Mouse (Mus musculus) limb, embryonic 13.5 days (tissue): Measurements from ENCODE around the gene D17H6S53E. TPM values are rescaled to one million over a fixed set of nuclear protein-coding genes. Genes with fewer than 3 reads are reported as not detected.
"Not testable (repeated sequence)": the region's sequence is repeated elsewhere in the genome, so short reads cannot be mapped to it uniquely, and the experiment has no call there.

Source experiments
- ATAC-seq: fragments of 200-750 bp; cut with Nextera tagmentation; 2 replicates; pipeline ENCODE4 v1.8.0; 2017; ENCODE audit warnings: low read depth, moderate number of reproducible peaks, moderate TSS enrichment; ENCODE audit not compliant: low FRiP score
- H3K27ac ChIP-seq: fragments of 300-500 bp; sonication (generic); 2 replicates; pipeline ENCODE4 v1.5.1; 2015; ENCODE audit warnings: inconsistent platforms, mild to moderate bottlenecking, moderate library complexity
- H3K27me3 ChIP-seq: fragments of 300-500 bp; sonication (generic); 2 replicates; pipeline ENCODE4 v1.6.1; 2015; ENCODE audit warnings: mild to moderate bottlenecking, inconsistent platforms
- H3K36me3 ChIP-seq: fragments of 300-500 bp; sonication (generic); 2 replicates; pipeline ENCODE4 v1.6.1; 2015; ENCODE audit warnings: inconsistent platforms, mild to moderate bottlenecking, moderate library complexity
- H3K4me1 ChIP-seq: fragments of 300-500 bp; sonication (generic); 2 replicates; pipeline ENCODE4 v1.6.1; 2015; ENCODE audit warnings: inconsistent platforms
- H3K4me2 ChIP-seq: fragments of 300-500 bp; sonication (generic); replicated peaks from 2 replicates; pipeline ENCODE4 v1.6.1; 2015; ENCODE audit warnings: inconsistent platforms, mild to moderate bottlenecking, moderate library complexity
- H3K4me3 ChIP-seq: fragments of 300-500 bp; sonication (generic); 2 replicates; pipeline ENCODE4 v1.5.1; 2015; ENCODE audit warnings: moderate library complexity, mild to moderate bottlenecking, inconsistent platforms
- H3K9ac ChIP-seq: fragments of 300-500 bp; sonication (generic); 2 replicates; pipeline ENCODE4 v1.6.1; 2015; ENCODE audit warnings: mild to moderate bottlenecking, inconsistent platforms
- H3K9me3 ChIP-seq: fragments of 300-500 bp; sonication (generic); 2 replicates; pipeline ENCODE4 v1.6.1; 2016; ENCODE audit warnings: inconsistent platforms
- WGBS: fragments of 180-500 bp; shearing (Covaris S2); methylation state at CpG from one replicate; pipeline ENCODE4 v1.1.7; 2015; 5-methylcytosine and 5-hydroxymethylcytosine counted together
- polyA plus RNA-seq: library from polyadenylated mRNA; unstranded; fragments of >200 nt; fragmentation: Nextera tagmentation; extraction: Ambion mirVana; gene quantifications from 2 replicates; pipeline ENCODE4 v1.2.1, GENCODE M21; 2015

D17H6S53E gene
- polyA plus RNA-seq, 1 experiment from 2014 or later: 13.4 TPM

DNA sequence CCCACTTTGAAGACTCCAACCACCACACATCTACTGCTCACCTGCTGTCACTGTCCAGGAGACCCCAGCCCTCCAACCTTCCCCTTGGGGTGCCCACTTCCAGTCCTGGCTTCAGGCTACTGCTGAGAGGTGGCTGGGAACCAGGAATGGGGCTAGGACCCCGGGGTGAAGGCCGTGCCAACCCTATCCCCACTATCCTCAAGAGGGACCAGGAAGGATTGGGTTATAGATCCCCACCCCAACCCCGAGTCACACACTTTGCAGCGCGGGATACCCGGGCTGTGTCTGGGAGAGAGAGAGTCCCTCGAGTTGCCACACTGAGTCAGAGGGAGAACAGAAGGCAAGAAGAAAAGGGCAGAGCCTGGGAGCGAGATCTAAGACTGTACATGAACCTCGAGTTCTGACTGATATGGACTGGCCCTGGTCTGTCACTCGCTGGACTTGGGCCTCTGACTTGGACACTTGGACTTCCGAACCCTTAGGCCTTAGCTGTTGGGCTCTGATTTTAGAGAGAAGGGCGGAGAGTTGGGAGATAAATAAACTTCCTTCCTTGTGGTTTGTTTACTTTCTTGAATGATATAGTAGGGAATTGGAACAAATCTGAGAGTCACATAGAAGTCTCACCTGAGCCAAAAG, 1.8 kb upstream of the D17H6S53E start:
- H3K27ac ChIP-seq, ATAC-seq, H3K27me3 ChIP-seq, H3K4me2 ChIP-seq, H3K9ac ChIP-seq, H3K9me3 ChIP-seq, H3K4me3 ChIP-seq: not testable (repeated sequence)
- 94% methylated on average over 12 of the region's 12 CpGs for WGBS
- H3K36me3 ChIP-seq: peaks cover 27% of the 10 kb centered on the region
- H3K4me1 ChIP-seq: peaks cover 46% of the 10 kb centered on the region

DNA sequence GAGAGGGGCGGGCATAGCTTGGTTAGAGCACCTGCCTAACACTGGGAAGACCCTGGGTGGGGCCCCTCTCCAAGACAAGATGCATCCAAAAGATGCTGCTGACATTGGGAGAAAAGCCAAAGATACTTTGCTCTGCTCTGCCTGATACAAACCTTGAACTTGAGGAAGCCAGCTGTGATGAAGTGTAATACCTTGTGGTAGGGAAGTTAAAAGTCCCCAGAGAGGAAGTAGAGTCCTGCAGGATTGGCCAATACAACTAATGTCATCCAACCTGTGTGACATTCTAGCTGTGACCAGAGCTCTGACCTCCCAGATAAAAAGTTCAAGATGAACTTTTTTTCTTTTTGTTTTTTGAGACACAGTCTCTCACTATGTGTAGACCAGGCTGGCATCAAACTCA, 1.1 kb upstream of the D17H6S53E start:
- Histone ChIP-seq H3K4me1 (peaks cover 40% of the 10 kb centered on the region), H3K4me3 (no peak overlapping the region), H3K9ac (peak overlapping the region; percentile 88), H3K36me3 (peaks cover 34% of the 10 kb centered on the region), H3K9me3 (no peaks in the 10 kb centered on the region), H3K27me3 (no peaks in the 10 kb centered on the region), H3K4me2 (peak overlapping the region; percentile 81), H3K27ac (no peak overlapping the region; the same call in 1 of the 2 replicates)
- ATAC-seq: no peak
- 88% methylated on average over 1 of the region's 1 CpGs for WGBS

DNA sequence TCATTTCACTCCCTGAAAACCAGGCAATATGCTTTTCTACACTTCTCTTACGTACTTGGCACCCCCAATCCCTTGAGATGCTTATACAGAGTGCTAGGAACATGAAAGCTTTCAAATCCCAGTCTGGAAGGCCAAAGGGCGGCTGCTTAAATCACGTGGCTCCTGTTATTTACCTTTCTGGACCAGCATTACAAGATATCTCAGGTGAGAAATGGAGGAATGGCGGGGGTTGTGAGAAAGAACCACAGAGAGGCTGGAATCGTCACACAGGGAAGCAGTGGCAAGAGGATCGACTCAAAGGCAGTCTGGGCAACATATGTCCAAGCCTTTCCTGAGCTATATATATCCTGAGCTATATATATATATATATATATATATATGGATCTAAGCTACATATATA, 595 bp upstream of the D17H6S53E start:
- Histone ChIP-seq H3K9ac (peak overlapping the region; percentile 88), H3K9me3 (no peaks in the 10 kb centered on the region), H3K27me3 (no peaks in the 10 kb centered on the region), H3K36me3 (peaks cover 39% of the 10 kb centered on the region), H3K4me1 (peaks cover 35% of the 10 kb centered on the region), H3K4me3 (peak overlapping the region; percentile 76), H3K27ac (peak overlapping the region; percentile 88; the same call in 1 of the 2 replicates), H3K4me2 (peak overlapping the region; percentile 81)
- no peak for ATAC-seq
- WGBS: 26% methylated on average over 6 of the region's 6 CpGs

DNA sequence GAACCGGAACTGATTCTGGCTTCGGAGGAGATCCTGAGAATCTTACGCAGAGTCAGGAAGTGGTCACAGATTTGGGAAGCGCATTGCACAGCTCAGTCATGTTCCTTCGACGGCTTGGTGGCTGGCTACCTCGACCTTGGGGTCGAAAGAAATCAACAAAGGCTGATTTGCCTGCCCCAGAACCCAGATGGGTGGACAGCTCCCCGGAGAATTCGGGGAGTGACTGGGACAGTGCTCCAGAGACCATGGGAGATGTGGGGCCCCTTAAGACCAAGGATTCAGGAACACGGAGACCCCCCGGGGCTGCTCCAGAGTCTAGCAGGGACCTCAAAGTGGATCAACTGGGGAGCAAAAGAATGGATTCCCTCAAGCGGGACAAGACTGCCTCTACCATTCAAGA, 844 bp downstream of the D17H6S53E start:
- 75% methylated on average over 13 of the region's 13 CpGs for WGBS
- Histone ChIP-seq H3K9ac (peak overlapping the region; percentile 88), H3K4me1 (peaks cover 34% of the 10 kb centered on the region), H3K9me3 (no peaks in the 10 kb centered on the region), H3K27me3 (no peaks in the 10 kb centered on the region), H3K36me3 (peaks cover 39% of the 10 kb centered on the region), H3K4me3 (peak overlapping the region; percentile 76), H3K27ac (peak overlapping the region; percentile 88; the same call in 1 of the 2 replicates), H3K4me2 (peak overlapping the region; percentile 81)
- no peak for ATAC-seq

GRCm38 (mm10) chr17:35128996-35129395, 2.8 kb downstream of the D17H6S53E start:
- H3K4me1 ChIP-seq: peaks cover 28% of the 10 kb centered on the region
- 64% methylated on average over 11 of the region's 11 CpGs for WGBS
- ATAC-seq: no peak
- peaks cover 33% of the 10 kb centered on the region for H3K36me3 ChIP-seq
- H3K27me3 ChIP-seq: no peaks in the 10 kb centered on the region
- no peak overlapping the region for H3K9ac ChIP-seq
- no peaks in the 10 kb centered on the region for H3K9me3 ChIP-seq
- H3K4me2 ChIP-seq: no peak overlapping the region
- H3K27ac ChIP-seq: no peak overlapping the region
- no peak overlapping the region for H3K4me3 ChIP-seq

- no peaks in the 10 kb centered on the region for H3K9me3 ChIP-seq
- WGBS: 87% methylated on average over 8 of the region's 8 CpGs
Measured at GRCm38 (mm10) chr17:35131038-35131437, 4.9 kb downstream of the D17H6S53E start.

DNA sequence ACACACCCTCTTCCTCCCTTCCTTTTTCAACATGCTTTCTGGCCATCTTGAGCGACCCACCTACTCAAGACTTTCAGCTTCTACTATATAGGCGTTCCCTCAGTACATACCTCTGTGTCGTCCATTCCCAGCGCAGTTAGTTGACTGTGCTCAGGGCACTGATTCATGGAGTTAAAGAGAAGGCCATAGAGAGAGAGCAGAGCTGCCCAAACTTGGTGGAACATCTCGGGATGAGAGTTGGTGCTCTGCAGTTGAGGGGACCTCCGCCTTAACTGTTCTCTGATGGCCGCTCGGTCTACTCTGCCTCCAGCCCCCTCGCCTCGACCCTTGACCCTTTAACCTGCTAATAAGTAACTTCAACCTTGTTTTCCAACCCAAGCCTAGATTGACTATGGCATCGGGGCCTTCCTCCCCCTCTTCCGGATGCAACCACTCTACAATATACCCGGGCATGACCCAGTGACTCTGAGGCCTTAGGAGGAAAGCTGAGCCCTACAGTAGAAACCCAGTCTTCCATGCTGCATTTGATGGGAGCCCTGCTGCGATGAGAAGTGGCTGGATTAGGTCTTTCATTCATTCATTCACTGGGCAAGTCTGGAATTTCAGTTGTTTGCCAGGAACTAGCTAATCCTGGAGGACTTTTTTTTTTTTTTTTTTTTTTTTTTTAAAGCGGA, 5.5 kb downstream of the D17H6S53E start, which contains the start of gene Apom:
Gene Apom (minus strand): TSS at position 551 of the 674 bp plus-strand sequence.
- H3K4me2 ChIP-seq: no peak within 1 kb of the TSS
- no peak for ATAC-seq

More at GRCm38 (mm10) chr17:35131038-35131437, 4.9 kb downstream of the D17H6S53E start:
- Histone ChIP-seq H3K27me3 (no peaks in the 10 kb centered on the region), H3K4me2 (no peak overlapping the region), H3K4me3 (no peak overlapping the region), H3K9ac (no peak overlapping the region), H3K4me1 (peaks cover 18% of the 10 kb centered on the region), H3K27ac (no peak overlapping the region), H3K36me3 (peaks cover 22% of the 10 kb centered on the region)
- ATAC-seq: no peak

GRCm38 (mm10) chr17:35132174-35132560, 6.0 kb downstream of the D17H6S53E start:
- 81% methylated on average over 3 of the region's 3 CpGs for whole genome bisulfite sequencing
- H3K9ac ChIP-seq: no peak overlapping the region
- H3K27me3 ChIP-seq: no peaks in the 10 kb centered on the region
- no peak overlapping the region for H3K4me3 ChIP-seq
- no peak overlapping the region for H3K27ac ChIP-seq
- H3K9me3 ChIP-seq: no peaks in the 10 kb centered on the region
- H3K4me1 ChIP-seq: peaks cover 22% of the 10 kb centered on the region
- no peak for ATAC-seq
- no peak overlapping the region for H3K4me2 ChIP-seq
- peaks cover 22% of the 10 kb centered on the region for H3K36me3 ChIP-seq

More for the DNA sequence above, 5.5 kb downstream of the D17H6S53E start, which contains the start of gene Apom:
- Histone ChIP-seq H3K4me1 (peaks cover 22% of the 10 kb centered on the region), H3K9me3 (no peaks in the 10 kb centered on the region), H3K4me3 (no peak within 1 kb of the TSS), H3K36me3 (peaks cover 22% of the 10 kb centered on the region), H3K9ac (0 out of 2 replicates have a peak within 1 kb of the TSS, but pooled peaks have one; percentile 4), H3K27ac (no peak within 1 kb of the TSS), H3K27me3 (no peaks in the 10 kb centered on the region)
- WGBS: 85% methylated on average over 15 of the region's 15 CpGs

- Histone ChIP-seq H3K4me1 (peaks cover 19% of the 10 kb centered on the region), H3K9ac (no peak overlapping the region), H3K27me3 (no peaks in the 10 kb centered on the region), H3K9me3 (no peaks in the 10 kb centered on the region), H3K36me3 (peaks cover 21% of the 10 kb centered on the region), H3K4me3 (no peak overlapping the region), H3K4me2 (no peak overlapping the region), H3K27ac (no peak overlapping the region)
- ATAC-seq: no peak
- WGBS: 92% methylated on average over 7 of the region's 7 CpGs
Measured at GRCm38 (mm10) chr17:35133517-35133916, 7.3 kb downstream of the D17H6S53E start.

DNA sequence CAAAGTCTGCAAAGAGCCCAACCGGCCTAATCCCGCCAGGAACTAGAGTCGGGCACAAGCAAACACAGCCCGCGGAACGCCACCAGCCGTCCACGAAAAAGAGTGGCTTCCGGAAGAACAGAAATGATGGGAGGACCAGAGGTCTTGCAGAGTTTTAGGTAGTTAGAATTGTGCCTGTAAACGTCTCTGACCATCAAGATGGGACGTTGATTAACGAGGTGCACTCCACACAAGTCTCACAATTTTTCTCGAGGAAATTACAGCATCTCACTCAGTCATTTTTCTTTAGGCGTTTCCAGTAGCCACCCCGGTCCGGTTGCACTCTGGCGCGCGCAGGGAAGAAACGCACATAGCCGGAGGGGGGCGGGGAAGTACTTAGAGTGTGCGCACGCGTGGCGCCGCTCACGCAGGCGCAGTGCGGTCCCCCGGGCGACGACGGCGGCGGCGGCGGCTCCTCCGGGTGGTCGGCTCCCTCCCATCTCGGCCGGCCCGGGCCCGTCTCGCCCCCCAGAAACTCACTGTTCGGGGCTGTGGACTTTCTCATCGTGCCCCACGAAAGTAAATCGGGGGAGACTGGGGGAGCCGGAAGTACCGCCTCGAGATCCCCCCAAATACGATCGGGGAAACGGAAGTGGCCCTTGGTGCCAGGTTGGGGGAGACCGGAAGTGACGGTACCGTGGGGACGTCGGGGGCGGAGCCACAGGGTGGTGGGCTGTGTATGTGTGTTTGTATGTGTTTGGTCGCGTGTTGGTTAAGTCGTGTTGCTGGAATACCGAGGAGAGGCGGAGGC, 8.8 kb downstream of the D17H6S53E start, which contains the start of gene Bag6:
Gene Bag6 (plus strand): TSS at position 378 of the 790 bp plus-strand sequence.
- Histone ChIP-seq H3K27ac (peak within 1 kb of the TSS; percentile 91), H3K4me1 (peaks cover 18% of the 10 kb centered on the region), H3K27me3 (no peaks in the 10 kb centered on the region), H3K4me3 (peak within 1 kb of the TSS; percentile 75), H3K9me3 (no peaks in the 10 kb centered on the region), H3K9ac (peak within 1 kb of the TSS; percentile 86), H3K36me3 (peaks cover 25% of the 10 kb centered on the region), H3K4me2 (peak within 1 kb of the TSS; percentile 94)
- under 1% methylated on average over 66 of the region's 66 CpGs for WGBS
- peak; percentile 93 for ATAC-seq

DNA sequence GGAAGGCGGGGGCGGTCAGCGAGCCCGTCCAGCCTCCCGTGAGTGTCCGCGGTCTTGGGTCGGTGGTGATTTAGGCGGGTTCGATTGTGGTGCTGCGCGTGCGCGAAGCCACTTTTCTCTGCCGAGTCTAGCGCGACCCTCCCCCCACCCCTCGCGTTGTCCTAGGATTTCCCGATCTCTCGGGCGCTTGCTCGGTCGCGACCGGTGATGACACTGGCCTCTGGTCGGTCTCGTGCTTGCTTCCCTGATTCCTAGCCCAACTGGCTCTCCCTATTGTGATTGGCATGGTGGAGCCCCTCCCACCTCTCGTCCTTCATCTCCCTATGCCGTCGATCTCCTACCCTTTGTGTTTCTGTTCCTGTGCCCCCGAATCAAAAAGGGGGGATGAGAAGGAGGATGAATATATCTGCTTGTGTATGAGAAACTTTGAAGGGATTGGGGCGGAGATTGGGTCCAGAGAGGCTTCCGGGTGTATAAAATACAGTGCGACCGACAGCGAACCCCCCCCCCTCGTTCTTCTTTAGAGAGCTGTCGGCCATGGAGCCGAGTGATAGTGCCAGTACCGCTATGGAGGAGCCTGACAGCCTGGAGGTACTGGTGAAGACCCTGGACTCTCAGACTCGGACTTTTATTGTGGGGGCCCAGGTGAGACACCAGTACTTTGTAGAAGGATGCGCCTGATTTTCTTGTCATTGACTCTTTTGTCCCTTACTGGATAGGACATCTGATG, 9.6 kb downstream of the D17H6S53E start:
- no peaks in the 10 kb centered on the region for H3K27me3 ChIP-seq
- H3K9me3 ChIP-seq: no peaks in the 10 kb centered on the region
- H3K4me2 ChIP-seq: peak overlapping the region; percentile 94
- peak overlapping the region; percentile 75 for H3K4me3 ChIP-seq
- peaks cover 27% of the 10 kb centered on the region for H3K36me3 ChIP-seq
- under 1% methylated on average over 43 of the region's 43 CpGs for WGBS
- ATAC-seq: peak; percentile 74
- peaks cover 18% of the 10 kb centered on the region for H3K4me1 ChIP-seq
- peak overlapping the region; percentile 86 for H3K9ac ChIP-seq
- H3K27ac ChIP-seq: peak overlapping the region; percentile 91
